Mouse (Mus musculus) 3134 (cell line): ENCODE data around the gene Galnt2.

Source experiments
- DNase-seq: peaks from one replicate; pipeline ENCODE4 v3.0.0-alpha.2; 2011; ENCODE audit warnings: low spot score; ENCODE audit not compliant: insufficient read length; ENCODE audit errors: extremely low read depth

Galnt2 gene

GRCm38 (mm10) chr8:124231176-124231484 is at the start of gene Galnt2:
Gene Galnt2, plus strand, starts transcription at chr8:124231391.
- DNase-seq = peak; percentile 84

- DNase-seq = no peak
Measured at GRCm38 (mm10) chr8:124181751-124182150, 49.4 kb upstream of the Galnt2 start.

GRCm38 (mm10) chr8:124182224-124182623 is 49.0 kb upstream of the Galnt2 start:
- peak; percentile 46 for DNase-seq

- no peak for DNase-seq
Measured at GRCm38 (mm10) chr8:124184078-124184477, 47.1 kb upstream of the Galnt2 start.

GRCm38 (mm10) chr8:124184507-124184906 is 46.7 kb upstream of the Galnt2 start:
- no peak for DNase-seq

- no peak for DNase-seq
Measured at GRCm38 (mm10) chr8:124185081-124185480, 46.1 kb upstream of the Galnt2 start.

GRCm38 (mm10) chr8:124190388-124190787 is 40.8 kb upstream of the Galnt2 start:
- no peak for DNase-seq

GRCm38 (mm10) chr8:124192242-124192641 is 38.9 kb upstream of the Galnt2 start:
- DNase-seq = no peak

- peak; percentile 85 for DNase-seq
Measured at GRCm38 (mm10) chr8:124192976-124193375, 38.2 kb upstream of the Galnt2 start.

GRCm38 (mm10) chr8:124193992-124194391 is 37.2 kb upstream of the Galnt2 start:
- no peak for DNase-seq

GRCm38 (mm10) chr8:124196195-124196594 is 35.0 kb upstream of the Galnt2 start:
- peak; percentile 87 for DNase-seq

GRCm38 (mm10) chr8:124196797-124197196 is 34.4 kb upstream of the Galnt2 start:
- no peak for DNase-seq

GRCm38 (mm10) chr8:124198230-124198629 is 33.0 kb upstream of the Galnt2 start:
- DNase-seq = no peak

- DNase-seq = no peak
Measured at GRCm38 (mm10) chr8:124200400-124200799, 30.8 kb upstream of the Galnt2 start.

GRCm38 (mm10) chr8:124201706-124202105 is 29.5 kb upstream of the Galnt2 start:
- DNase-seq = peak; percentile 71

GRCm38 (mm10) chr8:124202895-124203294 is 28.3 kb upstream of the Galnt2 start:
- DNase-seq = no peak

- DNase-seq = no peak
Measured at GRCm38 (mm10) chr8:124204001-124204601, 27.1 kb upstream of the Galnt2 start.

GRCm38 (mm10) chr8:124212148-124212547 is 19.0 kb upstream of the Galnt2 start:
- no peak for DNase-seq

GRCm38 (mm10) chr8:124216951-124217350 is 14.2 kb upstream of the Galnt2 start:
- DNase-seq = no peak

GRCm38 (mm10) chr8:124229883-124230282 is 1.3 kb upstream of the Galnt2 start:
- DNase-seq = no peak

GRCm38 (mm10) chr8:124230496-124231175 is 555 bp upstream of the Galnt2 start:
- DNase-seq = no peak

GRCm38 (mm10) chr8:124231485-124232279 is 491 bp downstream of the Galnt2 start:
- peak; percentile 68 for DNase-seq
